Mouse (Mus musculus) midbrain, embryonic 14.5 days (tissue): ENCODE measurements at regions not wholly inside any gene's neighbourhood (a gene's known extent, or its start where the extent isn't known, plus 50 kb on each side); places are given as distances from the start of the nearest gene placed in this dataset.
A peak's percentile ranks its signal among the peaks of the same experiment; 100 is the strongest.

Experiments used
- ATAC-seq: fragments of 200-750 bp; cut with Nextera tagmentation; 2 replicates; pipeline ENCODE4 v1.8.0; 2017; ENCODE audit warnings: moderate number of reproducible peaks, moderate library complexity; ENCODE audit not compliant: low FRiP score, low TSS enrichment
- DNase-seq: peaks from one replicate; pipeline ENCODE4 v3.0.0-alpha.2; 2015
- H3K27ac ChIP-seq: fragments of 300-500 bp; sonication (generic); replicated peaks from 2 replicates; pipeline ENCODE4 v1.5.1; 2014; ENCODE audit warnings: mild to moderate bottlenecking, low read depth, low read length, moderate library complexity
- H3K27me3 ChIP-seq: fragments of 300-500 bp; sonication (generic); 2 replicates; pipeline ENCODE4 v1.6.1; 2014; ENCODE audit warnings: low read length, control low read depth, mixed read lengths; ENCODE audit not compliant: control insufficient read depth, insufficient read depth
- H3K36me3 ChIP-seq: fragments of 300-500 bp; sonication (generic); 2 replicates; pipeline ENCODE4 v1.6.1; 2014; ENCODE audit warnings: low read length, control low read depth; ENCODE audit not compliant: control insufficient read depth, insufficient read depth
- H3K4me1 ChIP-seq: fragments of 300-500 bp; sonication (generic); 2 replicates; pipeline ENCODE4 v1.6.1; 2014; ENCODE audit warnings: mild to moderate bottlenecking, antibody characterized with exemption, low read length, control low read depth; ENCODE audit not compliant: control insufficient read depth, insufficient read depth
- H3K4me2 ChIP-seq: fragments of 300-500 bp; sonication (generic); 2 replicates; pipeline ENCODE4 v1.6.1; 2014; ENCODE audit warnings: mild to moderate bottlenecking, low read length, moderate library complexity
- H3K4me3 ChIP-seq: fragments of 300-500 bp; sonication (generic); replicated peaks from 2 replicates; pipeline ENCODE4 v1.5.1; 2014; ENCODE audit warnings: low read depth, low read length
- H3K9ac ChIP-seq: fragments of 300-500 bp; sonication (generic); replicated peaks from 2 replicates; pipeline ENCODE4 v1.6.1; 2014; ENCODE audit warnings: mild to moderate bottlenecking, low read length, moderate library complexity
- H3K9me3 ChIP-seq: fragments of 300-500 bp; sonication (generic); 2 replicates; pipeline ENCODE4 v1.6.1; 2016; ENCODE audit warnings: low read length, control low read depth, mixed read lengths; ENCODE audit not compliant: control insufficient read depth
- WGBS: fragments of 180-500 bp; shearing (Covaris S2); extraction: QIAGEN DNeasy Blood & Tissue Kit; methylation state at CpG from one replicate; pipeline ENCODE4 v1.1.7; 2014; 5-methylcytosine and 5-hydroxymethylcytosine counted together

DNA sequence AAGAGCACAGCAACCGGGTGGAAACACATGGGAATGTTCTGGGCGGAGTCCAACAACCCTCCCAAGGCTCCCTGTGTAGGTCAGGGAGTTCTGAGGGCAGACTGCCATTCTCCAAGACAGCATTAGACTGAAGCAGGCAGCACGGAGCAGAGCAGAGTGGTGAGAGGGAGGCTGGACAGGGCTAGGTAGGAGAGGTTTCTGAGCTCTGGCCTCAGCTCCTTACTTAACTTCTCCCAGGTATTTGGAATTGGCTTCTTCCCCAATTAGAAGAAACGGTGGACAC, 162.5 kb upstream of the Spred2 start:
- Histone ChIP-seq H3K36me3 (no peaks in the 10 kb centered on the region), H3K9me3 (no peaks in the 10 kb centered on the region), H3K9ac (no peak overlapping the region), H3K27ac (no peak overlapping the region), H3K4me2 (no peak overlapping the region), H3K4me3 (no peak overlapping the region), H3K4me1 (0 out of 2 replicates have a peak, but pooled peaks cover 9% of the 10 kb centered on the region), H3K27me3 (0 out of 2 replicates have a peak, but pooled peaks cover 4% of the 10 kb centered on the region)
- 42% methylated on average over 4 of the region's 4 CpGs for WGBS
- ATAC-seq (no peak), DNase-seq (no peak)

GRCm38 (mm10) chr11:19767316-19767715, 156.9 kb upstream of the Spred2 start:
- no peak for ATAC-seq
- no peak overlapping the region for H3K4me3 ChIP-seq
- no peak for DNase-seq
- H3K9me3 ChIP-seq, result no peaks in the 10 kb centered on the region
- WGBS, result 83% methylated on average over 5 of the region's 5 CpGs
- no peaks in the 10 kb centered on the region for H3K36me3 ChIP-seq
- no peak overlapping the region for H3K9ac ChIP-seq
- H3K4me2 ChIP-seq, result no peak overlapping the region
- H3K27me3 ChIP-seq, result no peaks in the 10 kb centered on the region
- no peak overlapping the region for H3K27ac ChIP-seq
- H3K4me1 ChIP-seq, result 0 out of 2 replicates have a peak, but pooled peaks cover 9% of the 10 kb centered on the region

GRCm38 (mm10) chr11:19767871-19768270, 156.3 kb upstream of the Spred2 start:
- 90% methylated on average over 9 of the region's 9 CpGs for WGBS
- Histone ChIP-seq H3K27ac (no peak overlapping the region), H3K4me2 (no peak overlapping the region), H3K27me3 (no peaks in the 10 kb centered on the region), H3K4me3 (no peak overlapping the region), H3K9ac (no peak overlapping the region), H3K36me3 (no peaks in the 10 kb centered on the region), H3K9me3 (no peaks in the 10 kb centered on the region), H3K4me1 (0 out of 2 replicates have a peak, but pooled peaks cover 9% of the 10 kb centered on the region)
- ATAC-seq (no peak), DNase-seq (no peak)

DNA sequence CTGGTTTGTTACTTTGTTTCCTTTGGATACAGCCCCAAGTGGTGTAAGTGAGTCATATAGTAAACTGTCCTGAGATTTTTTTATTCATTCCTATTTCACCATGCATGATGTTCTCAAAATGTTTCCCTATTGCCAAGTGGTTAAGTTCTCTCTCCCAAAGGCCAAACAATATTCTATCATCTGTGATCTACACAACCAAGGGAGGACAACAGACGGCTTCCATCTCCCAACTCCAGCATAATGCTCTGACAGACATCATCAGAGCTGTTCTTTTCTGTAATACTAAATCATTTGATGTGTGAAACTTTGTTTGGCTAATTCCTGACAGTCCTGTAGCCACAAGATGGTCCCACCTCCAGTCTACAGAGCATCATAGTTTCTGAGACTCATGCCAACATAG, 155.2 kb upstream of the Spred2 start:
- Histone ChIP-seq H3K9me3 (no peaks in the 10 kb centered on the region), H3K36me3 (no peaks in the 10 kb centered on the region), H3K4me1 (0 out of 2 replicates have a peak, but pooled peaks cover 9% of the 10 kb centered on the region), H3K27ac (no peak overlapping the region), H3K9ac (no peak overlapping the region), H3K27me3 (no peaks in the 10 kb centered on the region), H3K4me3 (no peak overlapping the region), H3K4me2 (no peak overlapping the region)
- DNase-seq (no peak), ATAC-seq (no peak)
- WGBS, result 93% methylated on average over 1 of the region's 1 CpGs

GRCm38 (mm10) chr11:19774010-19774409, 150.2 kb upstream of the Spred2 start:
- no peak overlapping the region for H3K4me3 ChIP-seq
- no peak overlapping the region for H3K27ac ChIP-seq
- no peaks in the 10 kb centered on the region for H3K36me3 ChIP-seq
- H3K9ac ChIP-seq, result no peak overlapping the region
- H3K27me3 ChIP-seq, result no peaks in the 10 kb centered on the region
- peak; percentile 59 for DNase-seq
- WGBS, result 5% methylated on average over 9 of the region's 9 CpGs
- no peaks in the 10 kb centered on the region for H3K4me1 ChIP-seq
- ATAC-seq, result 0 out of 2 replicates have a peak, but pooled peaks have one; percentile 46
- no peaks in the 10 kb centered on the region for H3K9me3 ChIP-seq
- H3K4me2 ChIP-seq, result no peak overlapping the region

GRCm38 (mm10) chr11:19775741-19776140, 148.4 kb upstream of the Spred2 start:
- Histone ChIP-seq H3K36me3 (no peaks in the 10 kb centered on the region), H3K4me3 (no peak overlapping the region), H3K9ac (no peak overlapping the region), H3K4me2 (no peak overlapping the region), H3K9me3 (no peaks in the 10 kb centered on the region), H3K27me3 (no peaks in the 10 kb centered on the region), H3K27ac (no peak overlapping the region), H3K4me1 (no peaks in the 10 kb centered on the region)
- WGBS, result 95% methylated on average over 4 of the region's 4 CpGs
- no peak for DNase-seq
- no peak for ATAC-seq

GRCm38 (mm10) chr11:19776473-19777200, 147.5 kb upstream of the Spred2 start:
- Histone ChIP-seq H3K27ac (no peak overlapping the region), H3K9me3 (no peaks in the 10 kb centered on the region), H3K36me3 (no peaks in the 10 kb centered on the region), H3K4me1 (no peaks in the 10 kb centered on the region), H3K9ac (no peak overlapping the region), H3K4me3 (no peak overlapping the region), H3K27me3 (no peaks in the 10 kb centered on the region), H3K4me2 (no peak overlapping the region)
- ATAC-seq, result no peak
- whole genome bisulfite sequencing, result 58% methylated on average over 9 of the region's 9 CpGs
- DNase-seq, result peak; percentile 23

GRCm38 (mm10) chr11:19778191-19778590, 146.0 kb upstream of the Spred2 start:
- Histone ChIP-seq H3K4me3 (no peak overlapping the region), H3K4me2 (no peak overlapping the region), H3K9me3 (no peaks in the 10 kb centered on the region), H3K9ac (no peak overlapping the region), H3K27me3 (no peaks in the 10 kb centered on the region), H3K36me3 (no peaks in the 10 kb centered on the region), H3K4me1 (no peaks in the 10 kb centered on the region), H3K27ac (no peak overlapping the region)
- ATAC-seq, result no peak
- 87% methylated on average over 2 of the region's 2 CpGs for WGBS
- DNase-seq, result no peak

DNA sequence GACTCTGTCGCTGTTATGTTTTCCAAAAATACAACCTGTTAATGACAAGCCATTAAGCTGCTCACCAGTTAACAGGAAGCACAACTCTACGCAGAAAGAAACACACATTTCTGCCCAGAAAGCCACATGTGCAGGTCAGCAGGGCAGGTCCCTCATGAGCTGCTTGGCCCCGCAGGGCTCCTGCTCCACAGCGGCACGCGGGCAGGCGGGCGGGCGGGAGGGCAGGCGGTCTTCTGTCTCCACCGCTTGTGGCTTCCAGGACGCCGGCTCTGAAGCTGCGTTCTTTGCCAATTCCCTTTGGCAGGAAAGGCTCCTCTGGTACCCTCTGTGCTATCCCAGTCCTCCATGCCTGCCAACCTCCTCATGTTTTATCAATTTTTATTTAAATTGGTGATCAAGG, 139.1 kb upstream of the Spred2 start:
- Histone ChIP-seq H3K9me3 (no peaks in the 10 kb centered on the region), H3K27ac (no peak overlapping the region), H3K36me3 (no peaks in the 10 kb centered on the region), H3K4me3 (no peak overlapping the region), H3K4me2 (no peak overlapping the region), H3K27me3 (no peaks in the 10 kb centered on the region), H3K4me1 (no peaks in the 10 kb centered on the region), H3K9ac (no peak overlapping the region)
- ATAC-seq (no peak), DNase-seq (no peak)
- 74% methylated on average over 14 of the region's 14 CpGs for WGBS
